Mouse (Mus musculus): Measurements from ENCODE around the gene Fev. TPM values are rescaled to one million over a fixed set of nuclear protein-coding genes. Genes with fewer than 3 reads are reported as not detected.

The Fev gene
- polyA plus RNA-seq, 1 experiment: 0.26 TPM

GRCm38 (mm10) chr1:74846341-74846740, 38.9 kb downstream of the Fev start:
- no peak for DNase-seq
- Histone ChIP-seq H3K27ac (ENCODE audit: control insufficient read depth, insufficient read depth, low read length) (no peak overlapping the region), H3K4me3 (ENCODE audit: control insufficient read depth, insufficient read depth, low read length) (no peak overlapping the region), H3K4me1 (replicated peaks; ENCODE audit: control insufficient read depth, insufficient read depth, low read length) (no peaks in the 10 kb centered on the region), H3K27me3 (ENCODE audit: control insufficient read depth, insufficient read depth, low read length) (peaks cover 3% of the 10 kb centered on the region; the same call in 1 of the 2 replicates), H3K36me3 (ENCODE audit: control insufficient read depth, insufficient read depth, low read length) (no peaks in the 10 kb centered on the region)
- TF ChIP-seq CTCF (IDR thresholded peaks at IDR 0.05; ENCODE audit: borderline replicate concordance, control insufficient read depth, extremely low read depth, insufficient read depth, low read length, poor library complexity) (no peak), POLR2A (IDR thresholded peaks at IDR 0.05; ENCODE audit: control insufficient read depth, extremely low read depth, insufficient read depth, low read length, poor library complexity) (no peak)
- WGBS: 34% methylated on average over 9 of the region's 9 CpGs

GRCm38 (mm10) chr1:74843090-74843489, 42.1 kb downstream of the Fev start:
- DNase-seq: no peak
- no peaks in the 10 kb centered on the region for H3K36me3 ChIP-seq (ENCODE audit: control insufficient read depth, insufficient read depth, low read length)
- no peak overlapping the region for H3K4me3 ChIP-seq (ENCODE audit: control insufficient read depth, insufficient read depth, low read length)
- no peaks in the 10 kb centered on the region for H3K27me3 ChIP-seq (ENCODE audit: control insufficient read depth, insufficient read depth, low read length)
- H3K27ac ChIP-seq (ENCODE audit: control insufficient read depth, insufficient read depth, low read length): no peak overlapping the region
- TF ChIP-seq POLR2A (IDR thresholded peaks at IDR 0.05; ENCODE audit: control insufficient read depth, extremely low read depth, insufficient read depth, low read length, poor library complexity): no peak
- no peak for TF ChIP-seq CTCF (IDR thresholded peaks at IDR 0.05; ENCODE audit: borderline replicate concordance, control insufficient read depth, extremely low read depth, insufficient read depth, low read length, poor library complexity)
- H3K4me1 ChIP-seq (replicated peaks; ENCODE audit: control insufficient read depth, insufficient read depth, low read length): no peaks in the 10 kb centered on the region
- 79% methylated on average over 5 of the region's 5 CpGs for WGBS

- no peak for DNase-seq
- TF ChIP-seq POLR2A (IDR thresholded peaks at IDR 0.05; ENCODE audit: control insufficient read depth, extremely low read depth, insufficient read depth, low read length, poor library complexity): no peak
These were observed 52.0 kb downstream of the Fev start for GRCm38 (mm10) chr1:74833255-74833654.

More at GRCm38 (mm10) chr1:74833255-74833654, 52.0 kb downstream of the Fev start:
- Histone ChIP-seq H3K27me3 (ENCODE audit: control insufficient read depth, insufficient read depth, low read length) (no peaks in the 10 kb centered on the region), H3K4me1 (replicated peaks; ENCODE audit: control insufficient read depth, insufficient read depth, low read length) (no peaks in the 10 kb centered on the region), H3K4me3 (ENCODE audit: control insufficient read depth, insufficient read depth, low read length) (no peak overlapping the region), H3K27ac (ENCODE audit: control insufficient read depth, insufficient read depth, low read length) (no peak overlapping the region), H3K36me3 (ENCODE audit: control insufficient read depth, insufficient read depth, low read length) (no peaks in the 10 kb centered on the region)
- 87% methylated on average over 3 of the region's 3 CpGs for WGBS

Other genes with a start within 250 kb of the Fev start
- 45.7 and 51.4 TPM in 2 replicates for gene Ttll4, start 223.7 kb downstream of the Fev start, polyA plus RNA-seq (2012; rRNA removed)
- gene Cyp27a1, start 171.8 kb downstream of the Fev start, polyA plus RNA-seq (2012; rRNA removed): 9.5 and 10.7 TPM in 2 replicates
- 0.10 and 0.38 TPM in 2 replicates for gene Prkag3, start 136.2 kb downstream of the Fev start, polyA plus RNA-seq (2012; rRNA removed)
- 1.8 and 1.9 TPM in 2 replicates for gene Wnt6, start 113.5 kb downstream of the Fev start, polyA plus RNA-seq (2012; rRNA removed)
- 5.0 and 5.3 TPM in 2 replicates for gene Wnt10a, start 93.9 kb downstream of the Fev start, polyA plus RNA-seq (2012; rRNA removed)
- 0.31 and 0.34 TPM in 2 replicates for gene Cdk5r2, start 30.5 kb downstream of the Fev start, polyA plus RNA-seq (2012; rRNA removed)
- gene Cryba2, start 7.7 kb upstream of the Fev start, polyA plus RNA-seq (2012; rRNA removed): 1.0 and 1.5 TPM in 2 replicates
- gene Cfap65, start 50.2 kb upstream of the Fev start, polyA plus RNA-seq (2012; rRNA removed): 0.48 and 0.69 TPM in 2 replicates
- gene Ihh, start 66.3 kb upstream of the Fev start, polyA plus RNA-seq (2012; rRNA removed): 0.75 and 0.94 TPM in 2 replicates
- 4.7 and 5.5 TPM in 2 replicates for gene Nhej1, start 239.8 kb upstream of the Fev start, polyA plus RNA-seq (2012; rRNA removed)
- 1.9 and 2.3 TPM in 2 replicates for gene Slc23a3, start 248.5 kb upstream of the Fev start, polyA plus RNA-seq (2012; rRNA removed)